Mouse (Mus musculus): ENCODE data around the gene Cd2. TPM values are rescaled to one million over a fixed set of nuclear protein-coding genes. Genes with fewer than 3 reads are reported as not detected.

The Cd2 gene
- 1 to 10 TPM; 3.4 to 5.5 TPM for total RNA-seq (2023)

DNA sequence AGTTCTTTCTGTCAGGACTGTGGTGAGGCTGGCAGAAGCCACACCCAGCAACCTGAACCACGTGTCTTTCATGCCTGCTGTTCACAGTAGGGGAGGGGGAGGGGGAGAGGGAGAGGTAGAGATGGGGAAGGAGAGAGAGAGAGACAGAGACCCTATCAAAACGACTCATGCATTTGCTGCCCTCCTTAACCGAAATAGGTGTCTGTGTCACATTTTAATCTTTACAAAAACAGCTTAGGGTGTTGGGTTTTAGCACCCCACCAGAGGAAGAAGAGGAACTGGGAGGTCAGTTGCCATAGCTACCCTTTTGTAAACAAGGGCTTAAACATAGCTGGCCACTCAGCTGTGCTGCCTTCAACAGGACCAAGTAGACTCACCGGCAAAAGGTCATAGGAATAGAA is at the start of gene Cd2:
Gene Cd2, minus strand, starts transcription at position 29 of the 401 bp plus-strand sequence.

Other genes starting within 250 kb of the Cd2 start
- 1 to 10 TPM; 2.2 to 2.5 TPM for gene Ptgfrn, start 177.7 kb downstream of the Cd2 start, total RNA-seq (2023)
- gene Igsf3, start 89.1 kb upstream of the Cd2 start, total RNA-seq (2023): 1 to 10 TPM in 1 of 2 experiments, under 1 TPM in 1; 0.62 to 1.2 TPM

All from neutrophil, adult 59 days (primary cell).